Mouse (Mus musculus) CH12.LX (cell line): ENCODE data around the gene Mcts2. TPM values are rescaled to one million over a fixed set of nuclear protein-coding genes. Genes with fewer than 3 reads are reported as not detected.
A peak's percentile ranks its signal among the peaks of the same experiment; 100 is the strongest.

ENCODE experiments used
- DNase-seq: peaks from one replicate; pipeline ENCODE4 v3.0.0-alpha.2; 2013; ENCODE audit errors: extremely low read depth
- H3K27ac ChIP-seq: 2 replicates; pipeline ENCODE4 v1.5.1; 2012; ENCODE audit warnings: low read depth, mild to moderate bottlenecking, control low read depth, moderate library complexity; ENCODE audit not compliant: insufficient read depth
- H3K27me3 ChIP-seq: replicated peaks from 2 replicates; pipeline ENCODE3; 2012; ENCODE audit warnings: inconsistent platforms
- H3K36me3 ChIP-seq, 2 experiments: replicated peaks in 1 of 2; 2 replicates each; pipeline versions ENCODE3 to v1.6.1; 2012; ENCODE audit warnings: inconsistent platforms in 1 of 2, low read length in 1 of 2, mild to moderate bottlenecking in 1 of 2, mixed read lengths in 1 of 2, moderate library complexity in 1 of 2; ENCODE audit not compliant: control insufficient read depth in 1 of 2, insufficient read depth in 1 of 2
- H3K4me1 ChIP-seq, 2 experiments: 2 replicates each; pipeline ENCODE4 v1.6.1; 2012; ENCODE audit warnings: inconsistent platforms in 1 of 2, moderate library complexity in 1 of 2; ENCODE audit not compliant: insufficient read depth in 2 of 2, control insufficient read depth in 1 of 2
- H3K4me2 ChIP-seq: 2 replicates; pipeline ENCODE4 v1.6.1; 2012; ENCODE audit warnings: low read depth, mild to moderate bottlenecking, control low read depth; ENCODE audit not compliant: poor library complexity, insufficient read depth, severe bottlenecking
- H3K4me3 ChIP-seq, 3 experiments: fragments of 150-350 bp in 1 of 3; sonication (generic) in 1 of 3; replicated peaks in 1 of 3; 2 replicates each; pipeline versions ENCODE3 to v1.5.1; 2011 to 2012; ENCODE audit warnings: low read depth in 2 of 3, low read length in 2 of 3, mild to moderate bottlenecking in 2 of 3, moderate library complexity in 2 of 3, control low read depth in 1 of 3, improper control_type of control experiment in 1 of 3, inconsistent platforms in 1 of 3, mixed read lengths in 1 of 3; ENCODE audit not compliant: poor library complexity in 1 of 3
- H3K79me2 ChIP-seq: replicated peaks from 2 replicates; pipeline ENCODE4 v1.6.1; 2012; ENCODE audit warnings: mild to moderate bottlenecking, moderate library complexity; ENCODE audit not compliant: control insufficient read depth, poor library complexity, insufficient read depth, severe bottlenecking; ENCODE audit errors: extremely low read depth
- H3K9ac ChIP-seq: 2 replicates; pipeline ENCODE4 v1.6.1; 2012; ENCODE audit warnings: low read depth, mild to moderate bottlenecking, control low read depth, moderate library complexity; ENCODE audit not compliant: insufficient read depth
- H3K9me3 ChIP-seq: replicated peaks from 2 replicates; pipeline ENCODE3; 2012; ENCODE audit warnings: low read length, inconsistent platforms, mixed read lengths
- CHD1 ChIP-seq: IDR thresholded peaks from 2 replicates; pipeline ENCODE4 v1.6.1; 2012; ENCODE audit warnings: low read depth, low read length, improper control_type of control experiment, inconsistent platforms
- E2F4 ChIP-seq: IDR thresholded peaks from 2 replicates; pipeline ENCODE4 v1.6.1; 2011; ENCODE audit warnings: low read depth, low read length, improper control_type of control experiment; ENCODE audit not compliant: insufficient replicate concordance
- ELF1 ChIP-seq: IDR thresholded peaks from 2 replicates; pipeline ENCODE4 v1.6.1; 2014; ENCODE audit warnings: low read depth, mild to moderate bottlenecking, inconsistent platforms, low read length, improper control_type of control experiment
- ETS1 ChIP-seq: conservative IDR thresholded peaks from 2 replicates; pipeline ENCODE4 v1.6.1; 2012; ENCODE audit warnings: low read depth, mild to moderate bottlenecking, inconsistent platforms, low read length, improper control_type of control experiment, moderate library complexity
- GABPA ChIP-seq: IDR thresholded peaks from 2 replicates; pipeline ENCODE4 v1.6.1; 2012; ENCODE audit warnings: low read depth, low read length, improper control_type of control experiment, inconsistent platforms; ENCODE audit not compliant: insufficient replicate concordance
- HCFC1 ChIP-seq: IDR thresholded peaks from 2 replicates; pipeline ENCODE4 v1.6.1; 2012; ENCODE audit warnings: low read depth, mild to moderate bottlenecking, inconsistent platforms, low read length, improper control_type of control experiment
- IRF4 ChIP-seq: IDR thresholded peaks from 2 replicates; pipeline ENCODE4 v1.6.1; 2014; ENCODE audit warnings: low read depth, mild to moderate bottlenecking, inconsistent platforms, low read length, improper control_type of control experiment
- JUN ChIP-seq: IDR thresholded peaks from 2 replicates; pipeline ENCODE4 v1.6.1; 2011; ENCODE audit warnings: low read depth, mild to moderate bottlenecking, low read length, improper control_type of control experiment, moderate library complexity; ENCODE audit not compliant: insufficient read depth
- MAZ ChIP-seq: IDR thresholded peaks from 2 replicates; pipeline ENCODE4 v1.6.1; 2012; ENCODE audit warnings: low read depth, mild to moderate bottlenecking, inconsistent platforms, low read length, improper control_type of control experiment, moderate library complexity
- MXI1 ChIP-seq: IDR thresholded peaks from 2 replicates; pipeline ENCODE4 v1.6.1; 2011; ENCODE audit warnings: mild to moderate bottlenecking, low read depth, low read length, improper control_type of control experiment
- MYC ChIP-seq: IDR thresholded peaks from 2 replicates; pipeline ENCODE4 v1.6.1; 2011; ENCODE audit warnings: low read depth, mild to moderate bottlenecking, improper control_type of control experiment, low read length
- NELFE ChIP-seq: IDR thresholded peaks from 2 replicates; pipeline ENCODE4 v1.6.1; 2011; ENCODE audit warnings: low read depth, low read length, improper control_type of control experiment
- POLR2A ChIP-seq: IDR thresholded peaks from 2 replicates; pipeline ENCODE4 v1.6.1; 2011; ENCODE audit warnings: low read depth, mild to moderate bottlenecking, improper control_type of control experiment, low read length
- SIN3A ChIP-seq: IDR thresholded peaks from 2 replicates; pipeline ENCODE4 v1.6.1; 2012; ENCODE audit warnings: low read length, improper control_type of control experiment, inconsistent platforms
- SMC3 ChIP-seq: IDR thresholded peaks from 2 replicates; pipeline ENCODE4 v1.6.1; 2011; ENCODE audit warnings: low read depth, low read length, improper control_type of control experiment
- TBP ChIP-seq: conservative IDR thresholded peaks from 2 replicates; pipeline ENCODE4 v1.6.1; 2011; ENCODE audit warnings: low read depth, low read length, improper control_type of control experiment
- TCF12 ChIP-seq: IDR thresholded peaks from 2 replicates; pipeline ENCODE4 v1.6.1; 2014; ENCODE audit warnings: low read depth, mild to moderate bottlenecking, inconsistent platforms, low read length, improper control_type of control experiment
- UBTF ChIP-seq: IDR thresholded peaks from 2 replicates; pipeline ENCODE4 v1.6.1; 2012; ENCODE audit warnings: low read depth, mild to moderate bottlenecking, inconsistent platforms, low read length, improper control_type of control experiment, moderate library complexity
- USF1 ChIP-seq: IDR thresholded peaks from 2 replicates; pipeline ENCODE4 v1.6.1; 2014; ENCODE audit warnings: low read depth, mild to moderate bottlenecking, inconsistent platforms, low read length, improper control_type of control experiment
- USF2 ChIP-seq: conservative IDR thresholded peaks from 2 replicates; pipeline ENCODE4 v1.6.1; 2011; ENCODE audit warnings: low read depth, low read length, improper control_type of control experiment
- ZC3H11A ChIP-seq: IDR thresholded peaks from 2 replicates; pipeline ENCODE4 v1.6.1; 2012; ENCODE audit warnings: low read depth, mild to moderate bottlenecking, inconsistent platforms, low read length, improper control_type of control experiment
- ZMIZ1 ChIP-seq: IDR thresholded peaks from 2 replicates; pipeline ENCODE4 v1.6.1; 2012; ENCODE audit warnings: low read depth, mild to moderate bottlenecking, inconsistent platforms, low read length, improper control_type of control experiment
- ZNF384 ChIP-seq: IDR thresholded peaks from 2 replicates; pipeline ENCODE4 v1.6.1; 2012; ENCODE audit warnings: low read depth, low read length, improper control_type of control experiment, inconsistent platforms
- dilution Hi-C: fragments of 300-500 bp; cut with MboI; formaldehyde crosslinking; loops from 2 replicates; pipeline ENCODE4 v1.14.3; 2020; ENCODE audit warnings: low sequenced_read_pairs; ENCODE audit not compliant: extremely low pct_unique_long_range_greater_than_20kb, extremely low pct_ligation_motif_present
- in situ Hi-C: fragments of 300-500 bp; cut with MboI; formaldehyde crosslinking; loops from 3 replicates; pipeline ENCODE4 v1.14.3; 2019; ENCODE audit warnings: low sequenced_read_pairs, low pct_ligation_motif_present, low pct_unique_long_range_greater_than_20kb, mixed read lengths
- polyA plus RNA-seq: library from polyadenylated mRNA; unstranded; fragments of >175 nt; gene quantifications from 2 replicates; pipeline ENCODE4 v1.2.1, GENCODE M21; 2012; ENCODE audit warnings: low read depth; ENCODE audit not compliant: insufficient read length
- total RNA-seq, 2 experiments: library from RNA; depleted of rRNA; stranded (reverse); fragments of 300-350 nt in 1 of 2; fragments of >200 nt in 1 of 2; gene quantifications; 2 replicates each; pipeline ENCODE4 v1.2.3; 2012 to 2014

Mcts2 gene
- total and polyA plus RNA-seq, 3 experiments = 1.5 to 3.3 (median 3.2) TPM

GRCm38 (mm10) chr2:152734984-152735383, 48.1 kb downstream of the Mcts2 start:
- TF ChIP-seq SIN3A (peak; percentile 58; the same call in 1 of the 2 replicates), MXI1 (peak; percentile 68; the same call in 1 of the 2 replicates), ETS1 (no peak; the same call in 1 of the 2 replicates), SMC3 (no peak), TCF12 (0 out of 2 replicates have a peak, but pooled peaks have one; percentile 23), NELFE (no peak), HCFC1 (no peak), CHD1 (no peak), ELF1 (no peak), USF1 (no peak), GABPA (no peak), USF2 (no peak), ZNF384 (peak; percentile 33; the same call in 1 of the 2 replicates), ZMIZ1 (no peak), E2F4 (no peak), MYC (no peak), ZC3H11A (no peak), UBTF (no peak), IRF4 (no peak), JUN (no peak), TBP (no peak)
- TF ChIP-seq, all 38 proteins: peak for 4
- Histone ChIP-seq H3K9me3 (peaks cover 6% of the 10 kb centered on the region), H3K4me3 (no peak overlapping the region), H3K27me3 (peaks cover 68% of the 10 kb centered on the region), H3K79me2 (no peaks in the 10 kb centered on the region), H3K36me3 (no peaks in the 10 kb centered on the region), H3K4me2 (peak overlapping the region; percentile 79), H3K4me1 (peaks cover 6 to 11% of the 10 kb centered on the region in 2 experiments), H3K9ac (no peak overlapping the region), H3K27ac (no peak overlapping the region)
- dilution Hi-C loops = no loop called here
- DNase-seq = peak; percentile 46
- in situ Hi-C loops = loop anchor here (5.0 kb wide), 1 partner anchor 33 kb away; no protein-coding TSS in a partner anchor

DNA sequence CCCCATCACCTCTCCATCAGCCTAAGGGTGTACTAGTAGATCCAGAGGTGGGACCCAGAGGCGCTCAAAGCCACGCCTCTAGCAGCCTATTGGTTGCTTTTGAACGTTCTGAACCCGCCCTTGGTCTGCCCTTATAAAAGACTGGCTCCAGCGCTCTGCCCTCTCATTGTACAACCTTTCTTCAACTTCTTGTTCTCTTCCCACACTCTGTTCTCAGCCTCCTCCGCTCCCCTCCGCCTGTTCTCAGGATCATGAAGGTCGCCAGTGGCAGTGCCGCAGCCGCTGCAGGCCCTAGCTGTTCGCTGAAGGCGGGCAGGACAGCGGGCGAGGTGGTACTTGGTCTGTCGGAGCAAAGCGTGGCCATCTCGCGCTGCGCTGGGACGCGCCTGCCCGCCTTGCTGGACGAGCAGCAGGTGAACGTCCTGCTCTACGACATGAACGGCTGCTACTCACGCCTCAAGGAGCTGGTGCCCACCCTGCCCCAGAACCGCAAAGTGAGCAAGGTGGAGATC, 49.3 kb downstream of the Mcts2 start, which contains the start of gene Id1:
Id1 (plus strand) TSS at position 162 of the 512 bp plus-strand sequence.
- Histone ChIP-seq H3K27ac (no peak within 1 kb of the TSS), H3K9me3 (peaks cover 6% of the 10 kb centered on the region), H3K36me3 (no peaks in the 10 kb centered on the region), H3K4me2 (peak within 1 kb of the TSS; percentile 79), H3K27me3 (peaks cover 66% of the 10 kb centered on the region), H3K9ac (no peak within 1 kb of the TSS), H3K4me3 (no peak within 1 kb of the TSS), H3K79me2 (no peaks in the 10 kb centered on the region), H3K4me1 (peaks cover 0 to 10% of the 10 kb centered on the region in 2 experiments; a peak in 2 of 4 replicates)
- dilution Hi-C loops (no loop called here), in situ Hi-C loops (loop anchor here (5.0 kb wide), 1 partner anchor 34 kb away; no protein-coding TSS in a partner anchor)
- TF ChIP-seq TBP (peak; percentile 70), MAZ (no peak), POLR2A (0 out of 2 replicates have a peak, but pooled peaks have one; percentile 28), MYC (no peak), ZC3H11A (no peak)
- no peak for DNase-seq
